Mouse (Mus musculus) MEL (cell line): ENCODE measurements around the gene Lrrc46. TPM values are rescaled to one million over a fixed set of nuclear protein-coding genes. Genes with fewer than 3 reads are reported as not detected.

Experiments
- DNase-seq: peaks from one replicate; pipeline ENCODE4 v3.0.0; 2011; ENCODE audit warnings: low read depth, low spot score
- H3K27ac ChIP-seq: 2 replicates; pipeline ENCODE4 v1.5.1; 2012; ENCODE audit warnings: low read depth, mild to moderate bottlenecking, control low read depth, low read length, moderate library complexity; ENCODE audit not compliant: control insufficient read depth
- H3K27me3 ChIP-seq, 2 experiments: fragments of 150-350 bp in 1 of 2; sonication (generic) in 1 of 2; 2 replicates each; pipeline ENCODE4 v1.6.1; 2012; ENCODE audit warnings: low read length in 2 of 2, mild to moderate bottlenecking in 2 of 2, improper control_type of control experiment in 1 of 2, moderate library complexity in 1 of 2; ENCODE audit not compliant: insufficient read depth in 2 of 2, control insufficient read depth in 1 of 2
- H3K36me3 ChIP-seq, 2 experiments: 2 replicates each; pipeline ENCODE4 v1.6.1; 2012 to 2014; ENCODE audit warnings: low read length in 2 of 2, improper control_type of control experiment in 1 of 2, inconsistent platforms in 1 of 2, mild to moderate bottlenecking in 1 of 2; ENCODE audit not compliant: insufficient read depth in 2 of 2, control insufficient read depth in 1 of 2
- H3K4me1 ChIP-seq, 2 experiments: fragments of 150-350 bp in 1 of 2; sonication (generic) in 1 of 2; 2 replicates each; pipeline ENCODE4 v1.6.1; 2012; ENCODE audit warnings: low read length in 2 of 2, improper control_type of control experiment in 1 of 2, mild to moderate bottlenecking in 1 of 2; ENCODE audit not compliant: insufficient read depth in 2 of 2, control insufficient read depth in 1 of 2
- H3K4me3 ChIP-seq, 2 experiments: fragments of 150-350 bp in 1 of 2; sonication (generic) in 1 of 2; 2 replicates each; pipeline ENCODE4 v1.5.1; 2012; ENCODE audit warnings: low read depth in 2 of 2, low read length in 2 of 2, mild to moderate bottlenecking in 2 of 2, moderate library complexity in 2 of 2, control low read depth in 1 of 2, improper control_type of control experiment in 1 of 2; ENCODE audit not compliant: control insufficient read depth in 1 of 2, insufficient read depth in 1 of 2
- H3K79me2 ChIP-seq: 2 replicates; pipeline ENCODE4 v1.6.1; 2012; ENCODE audit warnings: mild to moderate bottlenecking, low read length, moderate library complexity; ENCODE audit not compliant: control insufficient read depth, poor library complexity, insufficient read depth
- H3K9ac ChIP-seq: 2 replicates; pipeline ENCODE4 v1.6.1; 2012; ENCODE audit warnings: low read depth, mild to moderate bottlenecking, control low read depth, low read length, moderate library complexity; ENCODE audit not compliant: control insufficient read depth, poor library complexity, severe bottlenecking
- H3K9me3 ChIP-seq: fragments of 150-350 bp; sonication (generic); replicated peaks from 2 replicates; pipeline ENCODE4 v1.6.1; 2012; ENCODE audit warnings: mild to moderate bottlenecking, low read length, improper control_type of control experiment, moderate library complexity; ENCODE audit not compliant: insufficient read depth
- BHLHE40 ChIP-seq: IDR thresholded peaks from 2 replicates; pipeline ENCODE4 v1.6.1; 2012; ENCODE audit warnings: low read depth, mild to moderate bottlenecking, inconsistent platforms, low read length, improper control_type of control experiment, borderline replicate concordance
- CHD2 ChIP-seq: IDR thresholded peaks from 2 replicates; pipeline ENCODE4 v1.6.1; 2011; ENCODE audit warnings: low read length, improper control_type of control experiment
- CTCF ChIP-seq, 3 experiments: IDR thresholded peaks in 2 of 3; conservative IDR thresholded peaks in 1 of 3; 2 replicates each; pipeline ENCODE4 v1.5.1; 2011 to 2012; ENCODE audit warnings: low read length in 3 of 3, low read depth in 2 of 3, mild to moderate bottlenecking in 2 of 3, improper control_type of control experiment in 1 of 3, inconsistent platforms in 1 of 3, mixed read lengths in 1 of 3, moderate library complexity in 1 of 3; ENCODE audit not compliant: control insufficient read depth in 1 of 3, insufficient read depth in 1 of 3, poor library complexity in 1 of 3, severe bottlenecking in 1 of 3
- E2F4 ChIP-seq: IDR thresholded peaks from 2 replicates; pipeline ENCODE4 v1.6.1; 2011; ENCODE audit warnings: low read depth, low read length, improper control_type of control experiment, borderline replicate concordance
- ETS1 ChIP-seq: IDR thresholded peaks from 2 replicates; pipeline ENCODE4 v1.6.1; 2012; ENCODE audit warnings: low read depth, mild to moderate bottlenecking, inconsistent platforms, low read length, improper control_type of control experiment, moderate library complexity
- GABPA ChIP-seq: IDR thresholded peaks from 2 replicates; pipeline ENCODE4 v1.6.1; 2012; ENCODE audit warnings: low read depth, mild to moderate bottlenecking, inconsistent platforms, low read length, improper control_type of control experiment, moderate library complexity
- JUND ChIP-seq: IDR thresholded peaks from 2 replicates; pipeline ENCODE4 v1.6.1; 2011; ENCODE audit warnings: low read depth, mild to moderate bottlenecking, improper control_type of control experiment, low read length
- KAT2A ChIP-seq: conservative IDR thresholded peaks from 2 replicates; pipeline ENCODE4 v1.6.1; 2012; ENCODE audit warnings: low read depth, low read length, improper control_type of control experiment, inconsistent platforms
- MAFK ChIP-seq: IDR thresholded peaks from 2 replicates; pipeline ENCODE4 v1.6.1; 2011; ENCODE audit warnings: low read depth, mild to moderate bottlenecking, low read length, improper control_type of control experiment, borderline replicate concordance
- MAX ChIP-seq: IDR thresholded peaks from 2 replicates; pipeline ENCODE4 v1.6.1; 2011; ENCODE audit warnings: low read length, improper control_type of control experiment
- MAZ ChIP-seq: IDR thresholded peaks from 2 replicates; pipeline ENCODE4 v1.6.1; 2012; ENCODE audit warnings: low read depth, mild to moderate bottlenecking, inconsistent platforms, low read length, improper control_type of control experiment
- MYB ChIP-seq: IDR thresholded peaks from 2 replicates; pipeline ENCODE4 v1.6.1; 2011; ENCODE audit warnings: mild to moderate bottlenecking, low read depth, low read length, improper control_type of control experiment
- MYC ChIP-seq: IDR thresholded peaks from 2 replicates; pipeline ENCODE4 v1.6.1; 2011; ENCODE audit warnings: low read depth, mild to moderate bottlenecking, low read length, improper control_type of control experiment, moderate library complexity
- NELFE ChIP-seq: IDR thresholded peaks from 2 replicates; pipeline ENCODE4 v1.6.1; 2011; ENCODE audit warnings: low read depth, low read length, improper control_type of control experiment
- NRF1 ChIP-seq: IDR thresholded peaks from 2 replicates; pipeline ENCODE4 v1.6.1; 2014; ENCODE audit warnings: low read depth, mild to moderate bottlenecking, inconsistent platforms, low read length, improper control_type of control experiment, moderate library complexity; ENCODE audit not compliant: poor library complexity, insufficient read depth, severe bottlenecking
- POLR2A ChIP-seq, 2 experiments: IDR thresholded peaks; 2 replicates each; pipeline ENCODE4 v1.6.1; 2011 to 2012; ENCODE audit warnings: low read length in 2 of 2, mild to moderate bottlenecking in 2 of 2, control low read depth in 1 of 2, improper control_type of control experiment in 1 of 2, low read depth in 1 of 2, moderate library complexity in 1 of 2; ENCODE audit not compliant: control insufficient read depth in 1 of 2, insufficient read depth in 1 of 2, poor library complexity in 1 of 2
- POLR2AphosphoS2 ChIP-seq: IDR thresholded peaks from 2 replicates; pipeline ENCODE4 v1.6.1; 2011; ENCODE audit warnings: low read length, improper control_type of control experiment
- POLR2AphosphoS5 ChIP-seq: IDR thresholded peaks from 2 replicates; pipeline ENCODE4 v1.6.1; 2012; ENCODE audit warnings: low read depth, borderline replicate concordance, mild to moderate bottlenecking, inconsistent platforms, low read length, moderate library complexity, mixed read lengths
- RAD21 ChIP-seq: IDR thresholded peaks from 2 replicates; pipeline ENCODE4 v1.6.1; 2011; ENCODE audit warnings: mild to moderate bottlenecking, low read depth, low read length, improper control_type of control experiment
- RCOR1 ChIP-seq: IDR thresholded peaks from 2 replicates; pipeline ENCODE4 v1.6.1; 2012; ENCODE audit warnings: low read depth, mild to moderate bottlenecking, inconsistent platforms, low read length, improper control_type of control experiment
- TAL1 ChIP-seq: IDR thresholded peaks from 2 replicates; pipeline ENCODE4 v1.6.1; 2012; ENCODE audit warnings: mild to moderate bottlenecking, inconsistent platforms, low read length, moderate library complexity, mixed read lengths
- TBP ChIP-seq: IDR thresholded peaks from 2 replicates; pipeline ENCODE4 v1.8.0; 2011; ENCODE audit warnings: low read depth, low read length, improper control_type of control experiment
- TCF12 ChIP-seq: IDR thresholded peaks from 2 replicates; pipeline ENCODE4 v1.6.1; 2014; ENCODE audit warnings: low read depth, mild to moderate bottlenecking, inconsistent platforms, low read length, improper control_type of control experiment, moderate library complexity
- UBTF ChIP-seq: IDR thresholded peaks from 2 replicates; pipeline ENCODE4 v1.6.1; 2012; ENCODE audit warnings: low read depth, mild to moderate bottlenecking, inconsistent platforms, low read length, improper control_type of control experiment, moderate library complexity, borderline replicate concordance; ENCODE audit not compliant: insufficient read depth
- ZC3H11A ChIP-seq: IDR thresholded peaks from 2 replicates; pipeline ENCODE4 v1.6.1; 2012; ENCODE audit warnings: low read depth, mild to moderate bottlenecking, inconsistent platforms, low read length, improper control_type of control experiment
- ZNF384 ChIP-seq: IDR thresholded peaks from 2 replicates; pipeline ENCODE4 v1.6.1; 2012; ENCODE audit warnings: low read depth, mild to moderate bottlenecking, inconsistent platforms, low read length, improper control_type of control experiment
- polyA plus RNA-seq, 2 experiments: library from polyadenylated mRNA; stranded (reverse) in 1 of 2; unstranded in 1 of 2; fragments of >175 nt in 1 of 2; fragments of >200 nt in 1 of 2; gene quantifications; 2 replicates each; pipeline versions ENCODE4 v1.2.1 to v1.2.4; 2012; ENCODE audit warnings: low replicate concordance in 2 of 2, low read depth in 1 of 2; ENCODE audit not compliant: insufficient read length in 2 of 2, insufficient read depth in 1 of 2, missing spikeins in 1 of 2
- total RNA-seq: library from RNA; depleted of rRNA; stranded (reverse); fragments of 300-350 nt; gene quantifications from 2 replicates; pipeline ENCODE4 v1.2.3, GENCODE M21; 2012

The Lrrc46 gene
- total and polyA plus RNA-seq, 3 experiments: 0.19 to 0.75 TPM; not detected in 1

DNA sequence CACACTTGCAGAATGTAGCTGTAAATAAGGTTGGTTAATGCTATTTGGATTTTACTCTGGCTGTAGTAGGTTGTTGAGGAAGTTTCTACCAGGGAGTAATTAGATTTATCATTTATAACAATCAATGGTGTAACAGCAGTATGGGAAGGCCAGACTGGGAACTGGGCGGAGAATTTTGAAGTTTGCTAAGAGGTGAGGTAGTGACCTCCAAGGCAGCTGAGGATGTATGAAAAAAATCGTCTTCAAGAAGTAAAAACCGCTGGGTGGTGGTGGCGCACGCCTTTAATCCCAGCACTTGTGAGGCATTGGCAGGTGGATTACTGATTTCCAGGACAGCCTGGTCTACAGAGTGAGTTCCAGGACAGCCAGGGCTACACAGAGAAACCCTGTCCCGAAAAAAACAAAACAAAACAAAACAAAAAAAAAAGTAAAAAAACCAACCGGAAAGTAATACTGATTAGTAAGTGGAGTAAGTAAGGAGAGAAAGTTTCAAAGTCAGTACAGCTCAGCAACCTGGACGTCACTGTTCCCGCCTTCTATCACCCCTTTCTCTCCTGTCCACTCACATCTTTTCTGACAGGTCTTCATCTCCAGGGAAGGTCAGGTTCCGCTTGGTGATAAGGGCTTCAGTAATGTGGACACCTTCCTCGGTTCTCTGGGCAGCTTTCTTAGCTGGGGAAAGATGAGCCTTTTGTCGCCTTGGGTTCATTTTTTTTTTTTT lies 746 bp downstream of the Lrrc46 start (continued):
- TF ChIP-seq MYC: no peak
- no peak for TF ChIP-seq POLR2AphosphoS2
- TF ChIP-seq GABPA: no peak
- no peak for TF ChIP-seq UBTF
- no peak for TF ChIP-seq CTCF (IDR thresholded peaks at IDR 0.05 in 2 of 3, conservative IDR thresholded peaks at IDR 0.05 in 1 of 3; ENCODE audit: control insufficient read depth in 1 of 3, insufficient read depth in 1 of 3, low read depth in 2 of 3, low read length in 3 of 3, poor library complexity in 1 of 3, severe bottlenecking in 1 of 3)
- no peak for TF ChIP-seq BHLHE40
- no peak for TF ChIP-seq KAT2A
- TF ChIP-seq TAL1: no peak
- TF ChIP-seq ZC3H11A: no peak
- no peak for TF ChIP-seq RAD21
- no peak for TF ChIP-seq MYB
- no peak for TF ChIP-seq TBP
- no peak for TF ChIP-seq NRF1
- TF ChIP-seq RCOR1: no peak
- TF ChIP-seq ETS1: no peak
- no peak for TF ChIP-seq MAZ
- 0 out of 2 replicates have a peak, but pooled peaks have one; percentile 21 for TF ChIP-seq MAX

DNA sequence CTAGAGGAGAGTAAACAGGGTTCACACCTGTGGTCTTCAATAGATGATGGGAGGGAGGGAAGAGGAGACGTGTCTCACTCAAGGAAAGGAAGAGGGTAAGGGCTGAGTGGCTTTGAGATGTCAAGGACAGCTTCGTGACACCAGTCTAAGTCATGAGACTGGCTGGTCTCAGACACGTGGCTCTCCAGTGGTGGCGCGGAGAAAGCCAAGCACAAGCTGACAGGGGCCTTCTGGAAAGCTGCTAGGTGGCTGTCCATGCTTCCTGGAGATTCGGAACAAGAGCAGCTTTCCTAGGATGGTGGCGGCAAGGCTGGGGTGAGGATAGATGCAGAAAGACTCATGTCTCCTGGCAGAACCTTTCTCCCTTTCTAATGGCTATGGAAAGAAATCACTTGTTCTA lies 2.3 kb downstream of the Lrrc46 start:
- TF ChIP-seq MAZ (no peak), TAL1 (no peak), NELFE (no peak), MAX (no peak), CHD2 (no peak), NRF1 (no peak), JUND (no peak), ZNF384 (no peak), MAFK (no peak), POLR2AphosphoS5 (no peak), UBTF (no peak), TCF12 (no peak), RAD21 (no peak), POLR2A (IDR thresholded peaks at IDR 0.05; ENCODE audit: control insufficient read depth in 1 of 2, insufficient read depth in 1 of 2, low read depth in 1 of 2, low read length in 2 of 2, poor library complexity in 1 of 2) (no peak), E2F4 (no peak), POLR2AphosphoS2 (no peak), BHLHE40 (no peak), KAT2A (no peak)
- TF ChIP-seq, all 39 proteins: peak for 0
- H3K4me1 ChIP-seq: peaks cover 0 to 9% of the 10 kb centered on the region in 2 experiments; a peak in 2 of 4 replicates
- H3K9me3 ChIP-seq: no peaks in the 10 kb centered on the region
- no peak overlapping the region for H3K27ac ChIP-seq
- H3K36me3 ChIP-seq: peaks cover 0 to 10% of the 10 kb centered on the region in 2 experiments; a peak in 2 of 4 replicates
- H3K9ac ChIP-seq: no peak overlapping the region
- H3K79me2 ChIP-seq: peaks cover 19% of the 10 kb centered on the region
- no peaks in the 10 kb centered on the region for H3K27me3 ChIP-seq
- H3K4me3 ChIP-seq: no peak overlapping the region
- DNase-seq: no peak
